Mouse (Mus musculus) neural tube, embryonic 12.5 days (tissue): Measurements from ENCODE around the gene Ppp2r5c. TPM values are rescaled to one million over a fixed set of nuclear protein-coding genes. Genes with fewer than 3 reads are reported as not detected.

Experiments
- ATAC-seq: fragments of 200-750 bp; cut with Nextera tagmentation; 2 replicates; pipeline ENCODE4 v1.8.0; 2017; ENCODE audit warnings: low read depth, mild to moderate bottlenecking, moderate TSS enrichment, moderate library complexity; ENCODE audit not compliant: low FRiP score
- H3K27ac ChIP-seq: fragments of 300-500 bp; sonication (generic); 2 replicates; pipeline ENCODE4 v1.5.1; 2016
- H3K27me3 ChIP-seq: fragments of 300-500 bp; sonication (generic); replicated peaks from 2 replicates; pipeline ENCODE4 v1.6.1; 2016; ENCODE audit warnings: mild to moderate bottlenecking
- H3K36me3 ChIP-seq: fragments of 300-500 bp; sonication (generic); 2 replicates; pipeline ENCODE4 v1.6.1; 2016; ENCODE audit warnings: mild to moderate bottlenecking
- H3K4me1 ChIP-seq: fragments of 300-500 bp; sonication (generic); 2 replicates; pipeline ENCODE4 v1.6.1; 2016
- H3K4me2 ChIP-seq: fragments of 300-500 bp; sonication (generic); replicated peaks from 2 replicates; pipeline ENCODE4 v1.6.1; 2016; ENCODE audit warnings: mild to moderate bottlenecking
- H3K4me3 ChIP-seq: fragments of 300-500 bp; sonication (generic); 2 replicates; pipeline ENCODE4 v1.5.1; 2016
- H3K9ac ChIP-seq: fragments of 300-500 bp; sonication (generic); 2 replicates; pipeline ENCODE4 v1.6.1; 2016; ENCODE audit warnings: mild to moderate bottlenecking
- H3K9me3 ChIP-seq: fragments of 300-500 bp; sonication (generic); 2 replicates; pipeline ENCODE4 v1.6.1; 2016; ENCODE audit warnings: mild to moderate bottlenecking
- WGBS: fragments of 180-500 bp; shearing (Covaris S2); methylation state at CpG from one replicate; pipeline ENCODE4 v1.1.7; 2016; 5-methylcytosine and 5-hydroxymethylcytosine counted together
- polyA plus RNA-seq: library from polyadenylated mRNA; unstranded; fragments of >200 nt; fragmentation: Nextera tagmentation; extraction: Ambion mirVana; gene quantifications from 2 replicates; pipeline ENCODE4 v1.2.1, GENCODE M21; 2016

The Ppp2r5c gene
- polyA plus RNA-seq, 1 experiment from 2014 or later, result 160 TPM

DNA sequence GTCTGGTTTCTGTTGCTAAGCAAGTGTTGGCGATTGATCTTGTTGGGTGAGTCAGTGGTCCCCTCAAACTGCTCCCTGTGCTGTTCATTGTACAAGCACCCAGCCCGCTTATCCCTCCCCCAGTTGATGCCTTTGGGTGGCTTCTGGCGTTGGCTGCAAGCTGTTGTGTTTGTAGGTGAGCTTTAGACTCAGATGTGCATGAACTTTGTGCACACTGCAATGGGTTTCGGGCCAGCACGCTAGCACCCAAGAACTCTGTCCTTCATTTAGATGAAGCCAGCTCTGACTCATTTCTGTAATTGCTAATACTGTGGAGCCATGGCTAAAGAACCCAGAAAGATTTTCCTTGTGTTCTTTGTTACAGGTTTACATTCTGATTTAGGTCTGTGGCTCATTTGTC is 88.4 kb downstream of the Ppp2r5c start:
- WGBS, result 95% methylated on average over 5 of the region's 5 CpGs
- no peak overlapping the region for H3K4me3 ChIP-seq
- no peak for ATAC-seq

GRCm38 (mm10) chr12:110537751-110538150 is 90.8 kb downstream of the Ppp2r5c start:
- no peak for ATAC-seq
- no peaks in the 10 kb centered on the region for H3K9me3 ChIP-seq
- H3K27ac ChIP-seq, result no peak overlapping the region

More for the DNA sequence above, 88.4 kb downstream of the Ppp2r5c start:
- Histone ChIP-seq H3K4me2 (no peak overlapping the region), H3K27me3 (no peaks in the 10 kb centered on the region), H3K27ac (no peak overlapping the region), H3K4me1 (no peaks in the 10 kb centered on the region), H3K9me3 (no peaks in the 10 kb centered on the region), H3K9ac (no peak overlapping the region), H3K36me3 (peaks cover 4% of the 10 kb centered on the region; the same call in 1 of the 2 replicates)

GRCm38 (mm10) chr12:110539346-110539745 is 92.4 kb downstream of the Ppp2r5c start:
- 95% methylated on average over 10 of the region's 10 CpGs for WGBS
- ATAC-seq, result no peak

More at GRCm38 (mm10) chr12:110537751-110538150, 90.8 kb downstream of the Ppp2r5c start:
- Histone ChIP-seq H3K4me3 (no peak overlapping the region), H3K9ac (no peak overlapping the region), H3K27me3 (no peaks in the 10 kb centered on the region), H3K4me2 (no peak overlapping the region), H3K4me1 (peaks cover 3% of the 10 kb centered on the region; the same call in 1 of the 2 replicates), H3K36me3 (no peaks in the 10 kb centered on the region)
- 57% methylated on average over 8 of the region's 8 CpGs for WGBS

GRCm38 (mm10) chr12:110539798-110540197 is 92.9 kb downstream of the Ppp2r5c start:
- Histone ChIP-seq H3K27ac (no peak overlapping the region), H3K9me3 (no peaks in the 10 kb centered on the region), H3K36me3 (peaks cover 3% of the 10 kb centered on the region; the same call in 1 of the 2 replicates), H3K4me1 (peaks cover 3% of the 10 kb centered on the region; the same call in 1 of the 2 replicates), H3K27me3 (no peaks in the 10 kb centered on the region), H3K9ac (no peak overlapping the region), H3K4me3 (no peak overlapping the region), H3K4me2 (no peak overlapping the region)
- 86% methylated on average over 9 of the region's 9 CpGs for WGBS
- ATAC-seq, result no peak

More at GRCm38 (mm10) chr12:110539346-110539745, 92.4 kb downstream of the Ppp2r5c start:
- H3K4me1 ChIP-seq, result peaks cover 3% of the 10 kb centered on the region; the same call in 1 of the 2 replicates
- H3K4me3 ChIP-seq, result no peak overlapping the region
- H3K36me3 ChIP-seq, result no peaks in the 10 kb centered on the region
- H3K27me3 ChIP-seq, result no peaks in the 10 kb centered on the region
- no peak overlapping the region for H3K27ac ChIP-seq
- H3K4me2 ChIP-seq, result no peak overlapping the region
- H3K9ac ChIP-seq, result no peak overlapping the region
- H3K9me3 ChIP-seq, result no peaks in the 10 kb centered on the region

DNA sequence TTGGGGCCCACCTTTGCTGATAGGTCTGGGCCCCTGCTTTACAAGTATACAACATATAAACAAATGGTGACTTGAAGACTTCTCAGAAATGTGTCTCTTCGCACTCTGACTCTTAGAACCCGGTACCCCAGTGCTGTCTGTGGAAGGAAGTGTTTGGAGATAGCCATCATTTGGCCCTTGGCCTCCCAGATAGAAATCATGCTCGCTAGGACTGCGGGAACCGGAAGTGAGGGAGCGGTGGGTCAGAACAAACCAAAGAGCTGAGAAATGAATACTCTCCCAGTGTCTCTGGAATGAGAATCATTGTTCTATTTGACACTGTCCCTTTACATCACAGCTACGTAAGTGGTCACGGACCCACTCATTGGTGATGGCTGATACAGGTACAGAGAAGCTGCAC is 93.4 kb downstream of the Ppp2r5c start:
- whole genome bisulfite sequencing, result 89% methylated on average over 8 of the region's 8 CpGs

GRCm38 (mm10) chr12:110541001-110541400 is 94.1 kb downstream of the Ppp2r5c start:
- H3K9me3 ChIP-seq, result no peaks in the 10 kb centered on the region
- ATAC-seq, result no peak
- no peak overlapping the region for H3K4me3 ChIP-seq
- no peak overlapping the region for H3K27ac ChIP-seq
- WGBS, result 83% methylated on average over 8 of the region's 8 CpGs
- no peaks in the 10 kb centered on the region for H3K27me3 ChIP-seq
- H3K36me3 ChIP-seq, result peaks cover 9% of the 10 kb centered on the region
- H3K4me1 ChIP-seq, result peaks cover 3% of the 10 kb centered on the region; the same call in 1 of the 2 replicates
- no peak overlapping the region for H3K9ac ChIP-seq
- no peak overlapping the region for H3K4me2 ChIP-seq

More for the DNA sequence above, 93.4 kb downstream of the Ppp2r5c start:
- Histone ChIP-seq H3K36me3 (peaks cover 5% of the 10 kb centered on the region; the same call in 1 of the 2 replicates), H3K9me3 (no peaks in the 10 kb centered on the region), H3K27ac (no peak overlapping the region), H3K4me2 (no peak overlapping the region), H3K4me1 (peaks cover 3% of the 10 kb centered on the region; the same call in 1 of the 2 replicates), H3K27me3 (no peaks in the 10 kb centered on the region), H3K9ac (no peak overlapping the region), H3K4me3 (no peak overlapping the region)
- no peak for ATAC-seq

DNA sequence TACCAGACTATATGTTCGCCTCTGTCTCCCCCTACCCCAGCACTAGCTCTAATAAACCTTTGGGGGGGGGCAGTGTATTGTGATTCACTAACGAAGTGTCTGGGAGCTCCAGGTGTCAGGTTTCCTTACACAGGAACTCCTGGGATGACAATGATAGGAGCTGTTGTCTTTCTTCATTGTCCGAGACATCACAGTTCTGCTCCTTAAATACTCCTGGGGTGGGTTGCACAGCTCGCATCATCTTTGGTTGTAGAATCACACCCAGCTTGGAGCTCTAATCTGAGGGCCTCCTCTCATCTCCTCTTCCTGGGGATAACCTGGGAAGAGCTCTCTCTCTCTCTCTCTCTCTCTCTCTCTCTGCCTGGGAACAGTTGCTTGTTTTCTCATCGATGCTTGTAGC is 94.6 kb downstream of the Ppp2r5c start:
- ATAC-seq, result no peak
- Histone ChIP-seq H3K9ac (no peak overlapping the region), H3K4me2 (no peak overlapping the region), H3K9me3 (no peaks in the 10 kb centered on the region), H3K27ac (no peak overlapping the region), H3K36me3 (peaks cover 15% of the 10 kb centered on the region), H3K4me1 (peaks cover 3% of the 10 kb centered on the region; the same call in 1 of the 2 replicates), H3K4me3 (no peak overlapping the region), H3K27me3 (no peaks in the 10 kb centered on the region)
- 76% methylated on average over 5 of the region's 5 CpGs for WGBS

GRCm38 (mm10) chr12:110545040-110545701 is 98.3 kb downstream of the Ppp2r5c start:
- Histone ChIP-seq H3K27me3 (no peaks in the 10 kb centered on the region), H3K9me3 (no peaks in the 10 kb centered on the region), H3K36me3 (peaks cover 42% of the 10 kb centered on the region), H3K9ac (no peak overlapping the region), H3K27ac (no peak overlapping the region), H3K4me3 (no peak overlapping the region), H3K4me1 (peaks cover 3% of the 10 kb centered on the region; the same call in 1 of the 2 replicates), H3K4me2 (no peak overlapping the region)
- no peak for ATAC-seq
- 90% methylated on average over 4 of the region's 4 CpGs for WGBS

GRCm38 (mm10) chr12:110547573-110547972 is 100.7 kb downstream of the Ppp2r5c start:
- no peak for ATAC-seq
- H3K4me3 ChIP-seq, result no peak overlapping the region
- H3K9ac ChIP-seq, result no peak overlapping the region
- no peaks in the 10 kb centered on the region for H3K4me1 ChIP-seq
- no peaks in the 10 kb centered on the region for H3K27me3 ChIP-seq
- peaks cover 64% of the 10 kb centered on the region for H3K36me3 ChIP-seq
- H3K4me2 ChIP-seq, result no peak overlapping the region
- H3K27ac ChIP-seq, result no peak overlapping the region
- H3K9me3 ChIP-seq, result no peaks in the 10 kb centered on the region
- WGBS, result 93% methylated on average over 12 of the region's 12 CpGs

- Histone ChIP-seq H3K4me3 (no peak overlapping the region), H3K36me3 (peaks cover 83% of the 10 kb centered on the region), H3K27ac (no peak overlapping the region), H3K9ac (no peak overlapping the region), H3K27me3 (no peaks in the 10 kb centered on the region), H3K4me1 (no peaks in the 10 kb centered on the region), H3K4me2 (no peak overlapping the region), H3K9me3 (no peaks in the 10 kb centered on the region)
- WGBS, result 90% methylated on average over 7 of the region's 7 CpGs
- ATAC-seq, result no peak
Observed at GRCm38 (mm10) chr12:110549437-110550112, 102.7 kb downstream of the Ppp2r5c start.

DNA sequence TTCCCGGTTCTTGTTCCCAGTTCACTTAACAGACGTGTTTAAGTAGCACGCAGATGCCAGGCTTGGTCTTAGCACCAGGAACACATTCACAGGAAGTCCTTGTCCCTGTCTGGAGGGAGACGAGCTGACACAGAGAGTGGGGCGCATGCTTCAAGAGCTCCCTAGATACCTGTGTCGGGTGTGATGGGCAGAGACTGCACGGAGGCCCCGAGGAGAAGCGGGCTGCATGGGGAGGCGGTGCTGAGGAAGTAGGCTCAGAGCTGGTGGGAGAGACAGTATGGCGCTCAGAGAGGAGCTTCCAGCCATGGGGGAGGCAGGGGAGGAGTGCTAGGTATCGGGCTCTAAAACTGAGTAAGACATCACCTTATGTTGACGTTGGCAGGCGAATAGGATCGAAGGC is 103.4 kb downstream of the Ppp2r5c start:
- 96% methylated on average over 15 of the region's 15 CpGs for WGBS
- no peak overlapping the region for H3K9ac ChIP-seq
- H3K27me3 ChIP-seq, result no peaks in the 10 kb centered on the region
- no peak overlapping the region for H3K27ac ChIP-seq
- H3K4me2 ChIP-seq, result no peak overlapping the region
- H3K36me3 ChIP-seq, result peaks cover 87% of the 10 kb centered on the region
- no peaks in the 10 kb centered on the region for H3K9me3 ChIP-seq
- no peak overlapping the region for H3K4me3 ChIP-seq
- H3K4me1 ChIP-seq, result no peaks in the 10 kb centered on the region
- ATAC-seq, result no peak

DNA sequence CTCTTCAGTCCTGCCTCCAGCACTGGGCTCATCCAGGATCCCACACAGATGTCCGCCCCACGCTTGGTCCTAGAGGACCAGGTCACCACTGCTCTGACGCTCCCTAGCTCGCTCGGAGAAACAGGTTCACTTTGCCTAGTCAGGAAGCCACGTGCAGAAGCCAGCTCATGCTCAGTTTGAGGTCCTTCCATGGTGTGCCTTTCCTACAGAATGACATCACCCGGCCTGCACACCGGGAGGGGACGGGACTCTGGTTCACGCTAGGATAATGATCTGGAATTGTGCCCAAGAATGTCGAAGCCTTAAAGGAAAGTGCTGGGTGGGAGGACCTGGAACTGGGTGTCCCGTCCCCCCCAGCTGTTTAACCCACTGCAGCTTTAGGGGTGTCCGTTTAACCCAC is 105.2 kb downstream of the Ppp2r5c start:
- Histone ChIP-seq H3K4me2 (no peak overlapping the region), H3K9me3 (no peaks in the 10 kb centered on the region), H3K4me3 (no peak overlapping the region), H3K27me3 (no peaks in the 10 kb centered on the region), H3K27ac (no peak overlapping the region), H3K36me3 (peaks cover 89% of the 10 kb centered on the region), H3K9ac (no peak overlapping the region), H3K4me1 (no peaks in the 10 kb centered on the region)
- no peak for ATAC-seq
- WGBS, result 89% methylated on average over 13 of the region's 13 CpGs
